Mouse (Mus musculus): Measurements from ENCODE around the gene Akap9. TPM values are rescaled to one million over a fixed set of nuclear protein-coding genes. Genes with fewer than 3 reads are reported as not detected.
"Not testable (repeated sequence)": the region's sequence is repeated elsewhere in the genome, so short reads cannot be mapped to it uniquely, and the experiment has no call there.

The Akap9 gene
- polyA plus RNA-seq, 1 experiment from 2014 or later: 40.8 TPM

DNA sequence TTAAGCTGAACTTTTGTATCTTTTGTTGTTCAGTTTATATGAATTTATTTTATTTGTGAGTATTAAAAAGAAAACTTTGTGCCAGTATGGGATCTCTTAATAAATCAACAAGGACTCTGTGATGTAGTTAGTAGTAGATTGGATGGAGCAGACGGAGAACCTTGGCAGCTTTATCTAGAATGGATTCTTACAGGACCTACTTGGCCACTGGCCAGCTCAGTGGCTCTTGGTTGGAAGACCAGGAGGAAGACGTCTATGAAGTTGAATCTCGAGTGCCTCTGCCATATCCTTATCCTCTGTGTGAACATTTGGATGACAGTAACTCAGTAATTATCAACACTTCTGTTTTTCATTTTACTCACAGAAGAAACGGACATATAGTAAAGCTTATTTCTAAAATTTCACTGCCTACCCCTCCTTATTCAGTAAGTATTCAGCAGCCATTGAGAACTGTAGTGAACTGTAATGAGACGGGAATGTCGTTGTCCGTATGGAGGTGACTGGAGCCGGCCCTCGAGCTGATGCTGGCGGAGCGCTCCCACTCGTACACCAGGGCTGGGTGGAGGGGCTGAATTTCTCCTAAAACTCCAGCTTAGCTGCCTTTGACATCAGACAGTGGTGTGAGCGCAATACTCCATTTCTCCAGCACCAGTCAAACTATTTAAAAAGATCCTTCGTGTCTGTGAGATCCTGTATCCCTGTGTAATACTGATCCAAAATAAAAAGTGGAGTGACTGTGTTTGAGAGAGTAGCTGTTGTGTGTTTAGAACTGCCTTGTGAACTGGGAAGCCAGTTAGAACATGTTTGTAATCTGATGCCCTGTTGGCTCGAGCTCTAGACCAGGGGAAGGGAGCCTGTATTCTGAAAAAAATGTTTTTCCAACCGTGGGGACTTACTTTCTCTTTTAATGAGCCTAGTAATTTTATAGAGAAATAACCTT lies 96.2 kb downstream of the Akap9 start:
- Histone ChIP-seq H3K9ac (replicated peaks) (no peak overlapping the region), H3K4me3 (ENCODE audit: low read depth, low read length) (no peak overlapping the region), H3K36me3 (replicated peaks; ENCODE audit: insufficient read depth, low read length) (no peaks in the 10 kb centered on the region), H3K4me2 (ENCODE audit: low read depth, low read length) (no peak overlapping the region), H3K9me3 (ENCODE audit: low read length) (no peaks in the 10 kb centered on the region), H3K27ac (ENCODE audit: low read depth) (peak overlapping the region; percentile 22; the same call in 1 of the 2 replicates), H3K27me3 (ENCODE audit: insufficient read depth, low read length) (no peaks in the 10 kb centered on the region), H3K4me1 (ENCODE audit: insufficient read depth) (no peaks in the 10 kb centered on the region; the same call in 1 of the 2 replicates)
- ATAC-seq: no peak
- no peak for DNase-seq
- 68% methylated on average over 16 of the region's 16 CpGs for WGBS (ENCODE audit: insufficient replicate concordance)
- TF ChIP-seq CTCF (IDR thresholded peaks at IDR 0.05; ENCODE audit: low read depth): no peak
- no peak for TF ChIP-seq EP300 (IDR thresholded peaks at IDR 0.05; ENCODE audit: low read depth)

DNA sequence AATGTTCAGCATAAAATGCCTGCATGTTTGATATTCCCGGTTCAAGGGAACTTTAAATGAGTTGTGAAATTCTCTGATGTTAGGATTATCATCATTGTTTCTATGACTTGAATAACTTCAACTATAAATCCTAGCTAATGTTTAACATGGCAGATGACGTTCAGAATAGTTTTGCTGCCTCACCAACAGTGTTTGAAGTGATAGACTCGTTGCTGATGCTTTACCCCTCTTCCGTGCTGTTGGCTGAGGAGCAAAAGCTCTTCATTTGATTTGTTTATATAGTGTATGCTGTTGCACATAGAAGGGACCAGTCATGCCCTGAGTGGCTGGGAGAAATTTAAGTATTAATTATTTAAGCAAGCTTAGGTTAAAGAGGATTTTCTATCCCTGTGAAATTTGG lies 96.9 kb downstream of the Akap9 start:
- no peak overlapping the region for H3K27ac ChIP-seq (ENCODE audit: low read depth)
- DNase-seq (no peak), ATAC-seq (0 out of 2 replicates have a peak, but pooled peaks have one; percentile 17)
- no peak overlapping the region for H3K9ac ChIP-seq (replicated peaks)
- no peaks in the 10 kb centered on the region for H3K27me3 ChIP-seq (ENCODE audit: insufficient read depth, low read length)
- no peak overlapping the region for H3K4me3 ChIP-seq (ENCODE audit: low read depth, low read length)
- H3K36me3 ChIP-seq (replicated peaks; ENCODE audit: insufficient read depth, low read length): 0 out of 2 replicates have a peak, but pooled peaks cover 1% of the 10 kb centered on the region
- H3K4me2 ChIP-seq (ENCODE audit: low read depth, low read length): no peak overlapping the region
- no peaks in the 10 kb centered on the region for H3K4me1 ChIP-seq (ENCODE audit: insufficient read depth)
- TF ChIP-seq EP300 (IDR thresholded peaks at IDR 0.05; ENCODE audit: low read depth): no peak
- no peak for TF ChIP-seq CTCF (IDR thresholded peaks at IDR 0.05; ENCODE audit: low read depth)
- no peaks in the 10 kb centered on the region for H3K9me3 ChIP-seq (ENCODE audit: low read length)
- 70% methylated on average over 4 of the region's 4 CpGs for WGBS (ENCODE audit: insufficient replicate concordance)

DNA sequence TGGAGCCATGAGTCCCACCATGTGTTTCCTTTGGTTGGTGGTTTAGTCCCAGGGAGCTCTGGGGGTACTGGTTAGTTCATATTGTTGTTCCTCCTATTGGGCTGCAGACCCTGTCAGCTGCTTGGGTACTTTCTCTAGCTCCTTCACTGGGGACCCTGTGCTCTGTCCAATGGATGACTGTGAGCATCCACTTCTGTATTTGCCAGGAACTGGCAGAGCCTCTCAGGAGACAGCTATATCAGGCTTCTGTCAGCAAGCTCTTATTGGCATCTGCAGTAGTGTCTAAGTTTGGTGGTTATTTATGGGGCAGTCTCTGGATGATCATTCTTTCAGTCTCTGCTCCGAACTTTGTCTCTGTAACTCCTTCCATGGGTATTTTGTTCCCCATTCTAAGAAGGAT lies 98.5 kb downstream of the Akap9 start:
- not testable (repeated sequence) for H3K4me3 ChIP-seq (ENCODE audit: low read depth, low read length); H3K36me3 ChIP-seq (replicated peaks; ENCODE audit: insufficient read depth, low read length); H3K4me1 ChIP-seq (ENCODE audit: insufficient read depth); H3K27me3 ChIP-seq (ENCODE audit: insufficient read depth, low read length); ATAC-seq; DNase-seq; H3K9me3 ChIP-seq (ENCODE audit: low read length); H3K4me2 ChIP-seq (ENCODE audit: low read depth, low read length); H3K9ac ChIP-seq (replicated peaks); H3K27ac ChIP-seq (ENCODE audit: low read depth)
- WGBS (ENCODE audit: insufficient replicate concordance): 70% methylated on average over 1 of the region's 1 CpGs

DNA sequence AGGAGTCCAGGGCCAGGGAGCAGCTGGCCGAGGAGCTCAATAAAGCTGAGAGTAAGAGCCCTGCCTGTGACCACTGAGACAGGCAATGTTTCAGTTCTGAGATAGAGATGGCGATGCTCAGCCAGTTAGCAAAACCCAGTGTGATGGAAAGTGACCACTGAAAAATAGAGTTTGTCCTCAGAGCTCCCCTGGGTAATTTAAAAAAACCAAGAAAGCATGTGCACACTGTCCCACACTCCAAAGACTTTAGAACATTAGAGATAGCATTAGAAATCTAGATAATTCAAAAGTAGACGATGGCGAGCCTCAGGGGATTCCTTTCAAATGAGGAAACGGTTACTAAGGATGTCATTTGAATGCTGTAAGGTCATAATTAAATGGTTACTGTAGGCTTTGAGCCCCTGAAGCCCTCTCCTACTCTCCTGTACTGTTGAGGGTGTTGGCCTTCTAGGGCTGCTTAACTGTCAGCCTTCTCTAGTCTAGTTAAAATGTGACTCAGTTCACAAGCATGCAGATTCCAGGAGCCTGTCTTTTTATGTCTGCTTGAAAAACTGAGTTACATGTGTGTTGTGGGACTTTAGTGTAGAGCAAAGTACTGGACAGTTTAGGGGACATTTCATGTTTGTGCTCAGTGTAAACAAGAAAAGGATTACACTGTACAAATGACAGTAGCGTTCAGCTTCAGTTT lies 100.8 kb downstream of the Akap9 start:
- no peak for TF ChIP-seq EP300 (IDR thresholded peaks at IDR 0.05; ENCODE audit: low read depth)
- Histone ChIP-seq H3K9me3 (ENCODE audit: low read length) (no peaks in the 10 kb centered on the region), H3K9ac (replicated peaks) (no peak overlapping the region), H3K27me3 (ENCODE audit: insufficient read depth, low read length) (no peaks in the 10 kb centered on the region), H3K4me1 (ENCODE audit: insufficient read depth) (no peaks in the 10 kb centered on the region), H3K27ac (ENCODE audit: low read depth) (no peak overlapping the region), H3K4me2 (ENCODE audit: low read depth, low read length) (no peak overlapping the region), H3K36me3 (replicated peaks; ENCODE audit: insufficient read depth, low read length) (peaks cover 17% of the 10 kb centered on the region; the same call in 1 of the 2 replicates), H3K4me3 (ENCODE audit: low read depth, low read length) (no peak overlapping the region)
- WGBS (ENCODE audit: insufficient replicate concordance): 88% methylated on average over 6 of the region's 6 CpGs
- DNase-seq (no peak), ATAC-seq (no peak)

DNA sequence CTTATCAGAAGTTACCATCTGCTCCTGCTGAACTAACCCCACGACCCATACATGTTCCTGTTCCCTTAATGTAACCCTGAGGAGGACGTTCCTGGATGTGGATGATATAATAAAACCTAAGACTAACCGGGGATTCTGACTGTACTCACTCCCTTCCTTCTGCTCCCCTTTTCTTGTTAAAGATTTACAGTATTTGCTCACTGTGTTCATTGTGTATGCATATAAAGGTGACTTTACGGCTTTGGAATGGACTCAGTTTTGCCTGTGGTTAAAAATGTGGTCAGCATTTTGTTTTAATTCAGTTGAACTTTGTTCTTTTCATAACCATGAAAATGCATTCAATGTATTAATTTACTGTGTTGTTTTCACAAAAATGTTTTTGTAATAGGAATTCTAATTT lies 104.0 kb downstream of the Akap9 start:
- Histone ChIP-seq H3K4me1 (ENCODE audit: insufficient read depth) (no peaks in the 10 kb centered on the region), H3K27ac (ENCODE audit: low read depth) (no peak overlapping the region), H3K9me3 (ENCODE audit: low read length) (no peaks in the 10 kb centered on the region), H3K27me3 (ENCODE audit: insufficient read depth, low read length) (no peaks in the 10 kb centered on the region), H3K4me2 (ENCODE audit: low read depth, low read length) (no peak overlapping the region), H3K4me3 (ENCODE audit: low read depth, low read length) (no peak overlapping the region), H3K9ac (replicated peaks) (no peak overlapping the region), H3K36me3 (replicated peaks; ENCODE audit: insufficient read depth, low read length) (peaks cover 43% of the 10 kb centered on the region)
- ATAC-seq (no peak), DNase-seq (no peak)
- TF ChIP-seq CTCF (IDR thresholded peaks at IDR 0.05; ENCODE audit: low read depth): no peak
- no peak for TF ChIP-seq EP300 (IDR thresholded peaks at IDR 0.05; ENCODE audit: low read depth)
- WGBS (ENCODE audit: insufficient replicate concordance): 50% methylated on average over 4 of the region's 4 CpGs

DNA sequence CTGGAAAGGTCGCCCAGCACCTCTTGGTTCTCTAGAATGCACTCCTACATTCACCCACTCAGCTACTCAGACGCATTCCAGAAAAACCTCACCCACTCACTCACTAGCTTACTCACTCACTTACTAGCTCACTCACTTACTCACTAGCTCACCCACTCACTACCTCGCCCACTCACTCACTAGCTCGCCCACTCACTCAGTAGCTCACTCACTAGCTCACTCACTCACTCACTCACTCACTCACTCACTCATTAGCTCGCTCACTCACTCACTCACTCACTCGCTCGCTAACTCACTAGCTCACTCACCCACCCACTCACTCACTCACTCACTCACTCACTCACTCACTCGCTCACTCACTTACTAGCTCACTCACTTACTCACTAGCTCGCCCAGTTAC lies 108.8 kb downstream of the Akap9 start:
- Histone ChIP-seq H3K9me3 (ENCODE audit: low read length) (no peaks in the 10 kb centered on the region), H3K4me2 (ENCODE audit: low read depth, low read length) (no peak overlapping the region), H3K4me1 (ENCODE audit: insufficient read depth) (no peaks in the 10 kb centered on the region), H3K27ac (ENCODE audit: low read depth) (no peak overlapping the region), H3K4me3 (ENCODE audit: low read depth, low read length) (no peak overlapping the region), H3K36me3 (replicated peaks; ENCODE audit: insufficient read depth, low read length) (peaks cover 41% of the 10 kb centered on the region), H3K9ac (replicated peaks) (no peak overlapping the region), H3K27me3 (ENCODE audit: insufficient read depth, low read length) (no peaks in the 10 kb centered on the region)
- WGBS (ENCODE audit: insufficient replicate concordance): 85% methylated on average over 9 of the region's 9 CpGs
- TF ChIP-seq CTCF (IDR thresholded peaks at IDR 0.05; ENCODE audit: low read depth) (no peak), EP300 (IDR thresholded peaks at IDR 0.05; ENCODE audit: low read depth) (no peak)
- ATAC-seq: no peak
- no peak for DNase-seq

Measured in liver, postnatal 0 days (tissue).